Mouse (Mus musculus) embryo, embryonic 11 days (tissue): ENCODE results near the gene Nrxn1.

ENCODE experiments used
- DNase-seq: peaks from one replicate; pipeline ENCODE4 v3.0.0-alpha.2; 2015

Nrxn1 gene

GRCm38 (mm10) chr17:90060872-90061271 is 1032.0 kb downstream of the Nrxn1 start:
- DNase-seq = peak; percentile 41

- DNase-seq = no peak
Measured at GRCm38 (mm10) chr17:90060168-90060567, 1032.7 kb downstream of the Nrxn1 start.

- DNase-seq = no peak
Measured at GRCm38 (mm10) chr17:90059320-90060111, 1033.4 kb downstream of the Nrxn1 start.

- peak; percentile 36 for DNase-seq
Measured at GRCm38 (mm10) chr17:90054312-90054711, 1038.6 kb downstream of the Nrxn1 start.

DNA sequence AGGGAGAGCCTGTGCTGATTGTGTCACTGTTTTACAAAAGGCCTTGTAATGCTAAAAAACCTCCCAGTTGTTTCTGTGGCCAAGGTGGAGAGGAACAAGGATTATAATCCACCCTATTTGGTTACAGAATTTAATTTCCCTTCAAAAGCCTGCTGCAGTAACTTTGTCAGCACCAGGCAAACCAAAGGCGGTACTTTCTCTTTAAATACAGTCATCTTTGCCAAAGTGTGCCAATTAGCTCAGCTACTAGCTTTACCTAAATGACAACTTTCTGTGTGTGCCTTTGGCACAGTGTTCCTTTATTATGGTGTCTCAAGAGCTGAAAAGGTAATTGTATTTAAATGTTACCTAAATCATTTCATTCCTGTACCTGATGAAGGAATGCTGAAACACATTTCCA is 1053.6 kb downstream of the Nrxn1 start:
- DNase-seq = no peak

DNA sequence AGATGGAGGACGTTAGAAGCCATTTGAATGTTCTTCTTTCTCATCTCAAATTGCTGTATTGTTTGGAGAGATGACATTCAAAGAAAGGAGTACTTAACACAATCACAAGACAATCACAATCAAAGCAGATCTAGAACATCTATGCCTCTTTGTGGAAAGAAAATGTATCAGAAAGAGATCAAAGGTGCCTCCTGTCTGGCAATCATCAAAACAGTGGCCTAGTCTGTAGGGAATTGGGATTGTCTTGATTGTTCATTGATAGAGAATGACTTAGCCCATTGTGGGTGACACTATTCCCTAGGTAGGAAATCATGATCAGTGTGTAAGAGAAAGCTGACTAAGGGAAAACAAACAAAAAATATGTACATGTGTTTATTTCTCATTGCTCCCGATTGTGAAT is 1060.5 kb downstream of the Nrxn1 start:
- no peak for DNase-seq

GRCm38 (mm10) chr17:90016636-90017035 is 1076.2 kb downstream of the Nrxn1 start:
- no peak for DNase-seq

DNA sequence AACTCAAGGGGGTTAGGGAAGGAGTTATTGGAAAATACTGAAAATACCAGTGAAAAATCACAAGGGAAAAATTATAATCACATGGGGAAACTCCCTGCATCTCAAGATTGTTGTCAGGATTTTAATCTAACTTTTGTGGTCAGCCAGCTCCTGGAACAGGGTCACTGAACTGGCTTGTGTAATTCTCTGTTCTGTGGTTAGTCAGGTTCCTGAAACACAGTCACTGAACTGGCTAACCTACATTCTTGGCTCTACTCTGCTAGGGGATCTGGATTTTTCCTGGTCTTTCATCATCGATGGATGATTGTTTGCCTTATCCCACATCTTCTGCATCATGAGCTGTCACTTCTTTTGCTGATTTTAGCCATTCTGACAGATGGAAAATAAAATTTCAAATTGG is 1081.1 kb downstream of the Nrxn1 start:
- DNase-seq = no peak

- no peak for DNase-seq
Measured at GRCm38 (mm10) chr17:90007438-90008109, 1085.3 kb downstream of the Nrxn1 start.

- DNase-seq = no peak
Measured at GRCm38 (mm10) chr17:89990651-89991050, 1102.2 kb downstream of the Nrxn1 start.
